Mouse (Mus musculus): ENCODE results near the gene Olfr1024. TPM values are rescaled to one million over a fixed set of nuclear protein-coding genes. Genes with fewer than 3 reads are reported as not detected.

The Olfr1024 gene
- not detected for total RNA-seq (2021)

DNA sequence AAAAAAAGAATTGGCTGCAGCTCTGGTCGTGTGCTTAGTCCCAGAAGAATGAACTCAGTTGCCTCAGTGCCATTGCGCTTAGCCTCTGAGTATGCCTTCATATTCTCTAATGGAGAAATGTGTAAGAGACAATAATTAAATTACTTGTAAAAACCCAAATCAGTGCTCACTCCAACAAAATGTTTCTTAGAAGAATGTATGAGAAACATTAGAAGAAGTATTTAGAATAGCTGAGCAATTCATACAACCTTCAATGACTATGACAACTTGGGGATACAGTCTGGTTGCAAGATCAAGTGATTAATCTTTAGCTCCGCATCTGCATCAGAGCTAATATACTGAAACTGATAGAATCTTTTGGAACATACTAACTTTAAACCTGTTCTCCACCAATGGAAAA is at the start of gene Olfr1024:
Gene Olfr1024, minus strand, starts transcription at position 101 of the 400 bp plus-strand sequence.
- no peak for DNase-seq

DNA sequence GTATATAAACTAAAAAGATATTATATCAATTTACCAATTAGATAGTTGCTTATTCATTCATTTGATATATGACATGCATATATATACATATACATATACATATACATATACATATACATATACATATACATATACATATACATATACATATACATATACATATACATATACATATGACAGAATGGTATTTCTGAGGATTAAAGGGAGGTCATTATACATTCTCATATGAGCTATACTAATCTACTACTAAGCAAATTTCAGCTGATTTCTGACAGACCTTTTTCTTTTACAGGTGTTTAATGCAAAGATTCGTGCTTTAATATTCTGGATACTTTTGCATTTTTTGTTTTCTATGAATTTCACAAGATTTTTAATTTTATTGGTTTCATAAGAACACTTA is 45.3 kb upstream of the Olfr1024 start, which contains the start of gene Olfr1028:
Gene Olfr1028, plus strand, starts transcription at position 301 of the 400 bp plus-strand sequence.
- no peak for DNase-seq

DNA sequence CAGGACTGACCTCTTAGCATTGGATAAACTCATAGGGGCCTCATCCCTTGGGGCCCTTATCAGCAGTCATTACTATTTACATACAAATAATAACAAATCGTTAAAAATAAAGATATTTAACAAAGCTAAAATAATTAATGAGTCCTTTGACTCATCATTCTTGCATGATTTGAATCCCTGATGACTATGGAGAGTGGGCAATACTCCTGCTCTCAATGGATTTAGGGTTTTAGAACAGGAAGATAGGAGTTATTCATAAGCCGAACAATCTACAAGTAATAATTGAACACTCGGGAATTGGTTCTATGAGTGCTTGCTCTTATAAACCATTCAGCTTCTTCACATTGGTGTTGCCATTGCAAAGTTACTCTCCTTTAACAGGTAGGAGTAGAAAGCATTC is 16.4 kb upstream of the Olfr1024 start, which contains the start of gene Olfr1026:
Gene Olfr1026, plus strand, starts transcription at position 301 of the 400 bp plus-strand sequence.
- no peak for DNase-seq

DNA sequence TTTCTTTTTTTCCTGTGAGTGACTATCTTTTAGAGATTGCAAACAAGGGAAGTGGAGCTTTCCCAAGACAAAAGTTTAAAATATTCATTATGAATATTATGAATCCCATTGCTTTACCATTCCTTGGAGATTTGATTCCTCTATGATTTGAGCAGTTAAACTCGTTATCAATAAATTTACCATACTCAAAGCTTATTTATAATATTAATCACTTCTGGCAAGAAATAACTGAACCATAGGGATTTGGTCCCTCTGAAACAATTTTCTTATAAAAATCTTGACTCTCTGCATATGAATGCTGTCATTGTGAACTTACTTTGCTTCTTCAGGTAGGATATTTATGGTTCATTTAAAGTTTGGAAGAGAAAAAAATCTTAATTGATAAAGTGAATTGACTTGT is 10.0 kb upstream of the Olfr1024 start, which contains the start of gene Olfr1025-ps1:
Gene Olfr1025-ps1, plus strand, starts transcription at position 301 of the 400 bp plus-strand sequence.
- no peak for DNase-seq

DNA sequence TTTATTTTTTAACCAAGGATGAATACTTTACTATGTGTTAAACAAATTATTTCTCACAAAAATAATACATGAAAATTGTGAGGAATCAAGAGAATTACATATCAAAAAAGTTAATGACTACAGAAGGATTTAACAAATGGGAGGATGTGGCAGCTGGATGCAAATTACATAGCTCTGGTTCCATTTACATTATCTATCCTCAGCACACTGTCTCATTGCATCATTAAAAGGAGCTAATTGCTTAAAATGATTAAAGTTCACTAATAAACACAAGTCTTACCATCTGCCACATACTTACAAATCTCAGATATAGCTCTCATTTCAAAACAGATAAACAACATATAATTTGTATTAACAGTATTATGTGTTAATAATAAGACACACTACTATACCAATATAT is 8.3 kb upstream of the Olfr1024 start:
- no peak for DNase-seq

DNA sequence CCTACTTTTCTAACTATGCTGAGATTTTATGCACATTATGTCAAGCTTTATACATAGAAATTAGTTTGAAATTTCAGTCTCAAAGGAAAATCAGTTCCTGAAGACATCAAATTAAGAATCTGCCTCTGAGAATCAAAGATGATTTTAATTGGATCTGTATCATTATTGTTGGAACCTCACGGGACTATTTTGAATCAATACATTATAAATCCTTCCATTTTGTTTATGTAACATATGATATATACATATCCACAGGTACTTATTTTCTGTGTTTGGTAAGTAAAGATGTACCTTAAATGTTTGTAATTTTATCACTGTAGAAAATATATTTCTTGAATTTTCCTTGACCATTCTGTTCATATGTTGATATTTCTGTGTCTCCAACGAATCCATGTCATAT is 19.5 kb downstream of the Olfr1024 start, which contains the start of gene Olfr1023:
Gene Olfr1023, plus strand, starts transcription at position 301 of the 400 bp plus-strand sequence.
- no peak for DNase-seq

DNA sequence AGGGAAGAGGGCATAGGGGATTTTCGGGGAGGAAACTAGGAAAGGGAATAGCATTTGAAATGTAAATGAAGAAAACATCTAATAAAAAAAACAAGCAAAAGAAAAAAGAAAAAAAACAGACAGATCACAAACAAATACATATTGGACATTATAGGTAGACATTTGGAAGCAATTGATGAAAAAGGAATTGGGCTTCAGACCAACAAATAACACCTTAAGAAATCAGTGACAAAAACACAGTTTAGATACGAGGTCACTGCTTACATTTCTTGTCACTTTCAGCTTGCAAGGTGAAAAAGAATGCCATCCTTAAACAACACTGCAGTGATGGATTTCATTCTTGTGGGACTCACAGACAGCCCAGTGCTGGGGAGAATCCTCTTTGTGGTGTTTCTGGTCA is 36.6 kb downstream of the Olfr1024 start, which contains the start of gene Olfr1022:
Gene Olfr1022, plus strand, starts transcription at position 301 of the 400 bp plus-strand sequence.
- DNase-seq = no peak

Other genes starting within 250 kb of the Olfr1024 start
- gene Olfr154, start 240.6 kb downstream of the Olfr1024 start, total RNA-seq (2021) = not detected
- not detected for gene Olfr1006, start 226.3 kb downstream of the Olfr1024 start, total RNA-seq (2021)
- not detected for gene Olfr1008, start 215.6 kb downstream of the Olfr1024 start, total RNA-seq (2021)
- gene Olfr1009, start 189.6 kb downstream of the Olfr1024 start, total RNA-seq (2021) = not detected
- gene Olfr1012, start 142.3 kb downstream of the Olfr1024 start, total RNA-seq (2021) = not detected
- not detected for gene Olfr1013, start 138.0 kb downstream of the Olfr1024 start, total RNA-seq (2021)
- not detected for gene Olfr1014, start 132.3 kb downstream of the Olfr1024 start, total RNA-seq (2021)
- gene Olfr1015, start 123.0 kb downstream of the Olfr1024 start, total RNA-seq (2021) = not detected
- not detected for gene Olfr1016, start 102.5 kb downstream of the Olfr1024 start, total RNA-seq (2021)
- gene Olfr1018, start 86.6 kb downstream of the Olfr1024 start, total RNA-seq (2021) = not detected
- not detected for gene Olfr1019, start 59.6 kb downstream of the Olfr1024 start, total RNA-seq (2021)
- not detected for gene Olfr1020, start 58.0 kb downstream of the Olfr1024 start, total RNA-seq (2021)
- gene Olfr1022, start 36.5 kb downstream of the Olfr1024 start, total RNA-seq (2021) = not detected
- not detected for gene Olfr1023, start 19.4 kb downstream of the Olfr1024 start, total RNA-seq (2021)
- not detected for gene Olfr1025-ps1, start 10.1 kb upstream of the Olfr1024 start, total RNA-seq (2021)
- not detected for gene Olfr1026, start 16.5 kb upstream of the Olfr1024 start, total RNA-seq (2021)
- not detected for gene Olfr1028, start 45.4 kb upstream of the Olfr1024 start, total RNA-seq (2021)
- gene Olfr1029, start 68.8 kb upstream of the Olfr1024 start, total RNA-seq (2021) = not detected
- gene Olfr1030, start 74.2 kb upstream of the Olfr1024 start, total RNA-seq (2021) = not detected
- gene Olfr1031, start 85.3 kb upstream of the Olfr1024 start, total RNA-seq (2021) = not detected
- not detected for gene Olfr1032, start 100.5 kb upstream of the Olfr1024 start, total RNA-seq (2021)
- gene Olfr1033, start 115.6 kb upstream of the Olfr1024 start, total RNA-seq (2021) = 1 to 10 TPM in 1 of 2 experiments, under 1 TPM in 1; 0.43 to 1.1 TPM
- gene Olfr1034, start 140.8 kb upstream of the Olfr1024 start, total RNA-seq (2021) = under 1 TPM in 1 of 2 experiments, not detected in 1; 0.07 TPM
- not detected for gene Olfr1036, start 168.9 kb upstream of the Olfr1024 start, total RNA-seq (2021)
- gene Olfr1037, start 182.3 kb upstream of the Olfr1024 start, total RNA-seq (2021) = not detected
- gene Olfr1039, start 230.9 kb upstream of the Olfr1024 start, total RNA-seq (2021) = not detected
- not detected for gene Olfr1040, start 241.7 kb upstream of the Olfr1024 start, total RNA-seq (2021)

Measured in heart, postnatal 4 days (tissue).